Mouse (Mus musculus) heart, adult 2 months (tissue): ENCODE measurements around the gene Tspoap1. TPM values are rescaled to one million over a fixed set of nuclear protein-coding genes. Genes with fewer than 3 reads are reported as not detected.

ENCODE experiments used
- DNase-seq, 2 experiments: peaks; one replicate each; pipeline ENCODE4 v3.0.0; 2021
- H3K27ac ChIP-seq: fragments of 200-600 bp; 2 replicates; pipeline ENCODE4 v1.8.1; 2022
- H3K27me3 ChIP-seq: fragments of 200-500 bp; 2 replicates; pipeline ENCODE4 v1.6.1; 2012; ENCODE audit warnings: mild to moderate bottlenecking, low read length, inconsistent platforms, mixed read lengths; ENCODE audit not compliant: control insufficient read depth, insufficient read depth
- H3K36me3 ChIP-seq: fragments of 200-500 bp; 2 replicates; pipeline ENCODE4 v1.6.1; 2012; ENCODE audit warnings: low read length, inconsistent platforms; ENCODE audit not compliant: control insufficient read depth, insufficient read depth
- H3K4me1 ChIP-seq: fragments of 200-500 bp; 2 replicates; pipeline ENCODE4 v1.6.1; 2011; ENCODE audit warnings: low read length; ENCODE audit not compliant: control insufficient read depth, insufficient read depth
- H3K4me3 ChIP-seq: fragments of 200-600 bp; 2 replicates; pipeline ENCODE4 v1.8.1; 2022
- H3K79me2 ChIP-seq: fragments of 200-500 bp; replicated peaks from 2 replicates; pipeline ENCODE4 v1.6.1; 2012; ENCODE audit warnings: mild to moderate bottlenecking, inconsistent platforms, low read length, moderate library complexity, mixed read lengths; ENCODE audit not compliant: control insufficient read depth, insufficient read depth
- H3K9ac ChIP-seq: fragments of 200-500 bp; 2 replicates; pipeline ENCODE4 v1.6.1; 2012; ENCODE audit warnings: low read depth, mild to moderate bottlenecking, control low read depth, inconsistent platforms, low read length, mixed read lengths
- CTCF ChIP-seq: fragments of 200-600 bp; IDR thresholded peaks from 2 replicates; pipeline ENCODE4 v1.8.1; 2022; ENCODE audit warnings: antibody characterized with exemption, mild to moderate bottlenecking, moderate library complexity
- EP300 ChIP-seq: fragments of 200-500 bp; IDR thresholded peaks from 2 replicates; pipeline ENCODE4 v1.6.1; 2011; ENCODE audit warnings: low read depth, low read length, control low read depth; ENCODE audit not compliant: insufficient read depth
- POLR2A ChIP-seq: fragments of 200-500 bp; IDR thresholded peaks from 2 replicates; pipeline ENCODE4 v1.6.1; 2011; ENCODE audit warnings: mild to moderate bottlenecking, low read depth, low read length, control low read depth; ENCODE audit not compliant: insufficient read depth
- WGBS: fragments of 180-500 bp; shearing (Covaris S2); methylation state at CpG from one replicate; pipeline ENCODE4 v1.1.7; 2018; 5-methylcytosine and 5-hydroxymethylcytosine counted together
- intact Hi-C: fragments of 180-260 bp; cut with DNase I; formaldehyde crosslinking; loops from one replicate; pipeline ENCODE4 v1.15.1; 2025
- polyA plus RNA-seq: library from polyadenylated mRNA; depleted of rRNA; stranded (reverse); fragments of >200 nt; gene quantifications from 2 replicates; pipeline ENCODE4 v1.2.3, GENCODE M21; 2012
- total RNA-seq, 2 experiments: library from RNA; stranded (reverse); gene quantifications; 2 replicates each; pipeline ENCODE4 v1.2.3; 2021

Gene Tspoap1
- total and polyA plus RNA-seq, 3 experiments = 0.66 TPM; not detected in 2

- intact Hi-C loops = no loop called here
- WGBS = 61% methylated on average over 11 of the region's 11 CpGs
- TF ChIP-seq CTCF (no peak), POLR2A (no peak), EP300 (no peak)
- H3K79me2 ChIP-seq = no peaks in the 10 kb centered on the region
- H3K9ac ChIP-seq = no peak overlapping the region
- peaks cover 30% of the 10 kb centered on the region for H3K27me3 ChIP-seq
- H3K36me3 ChIP-seq = no peaks in the 10 kb centered on the region
- DNase-seq = no peak
- no peak overlapping the region for H3K27ac ChIP-seq
- no peak overlapping the region for H3K4me3 ChIP-seq
- no peaks in the 10 kb centered on the region for H3K4me1 ChIP-seq
Observed at GRCm38 (mm10) chr11:87761181-87761721, 910 bp downstream of the Tspoap1 start.

- H3K9ac ChIP-seq = no peak overlapping the region
- WGBS = 70% methylated on average over 14 of the region's 14 CpGs
- intact Hi-C loops = no loop called here
- H3K79me2 ChIP-seq = no peaks in the 10 kb centered on the region
- no peak overlapping the region for H3K4me3 ChIP-seq
- H3K4me1 ChIP-seq = no peaks in the 10 kb centered on the region
- H3K27ac ChIP-seq = no peak overlapping the region
- no peaks in the 10 kb centered on the region for H3K36me3 ChIP-seq
- TF ChIP-seq CTCF = no peak
- TF ChIP-seq EP300 = no peak
- TF ChIP-seq POLR2A = no peak
- no peak for DNase-seq
- peaks cover 30% of the 10 kb centered on the region for H3K27me3 ChIP-seq
Observed at GRCm38 (mm10) chr11:87761806-87762701, 1.7 kb downstream of the Tspoap1 start.

GRCm38 (mm10) chr11:87762702-87763385 lies 2.5 kb downstream of the Tspoap1 start:
- Histone ChIP-seq H3K4me1 (no peaks in the 10 kb centered on the region), H3K36me3 (no peaks in the 10 kb centered on the region), H3K4me3 (no peak overlapping the region), H3K27ac (no peak overlapping the region), H3K27me3 (peaks cover 30% of the 10 kb centered on the region), H3K9ac (no peak overlapping the region), H3K79me2 (no peaks in the 10 kb centered on the region)
- no peak for DNase-seq
- intact Hi-C loops = no loop called here
- 41% methylated on average over 12 of the region's 12 CpGs for WGBS
- TF ChIP-seq CTCF (no peak), EP300 (no peak), POLR2A (no peak)

- Histone ChIP-seq H3K9ac (no peak overlapping the region), H3K4me1 (no peaks in the 10 kb centered on the region), H3K27ac (no peak overlapping the region), H3K27me3 (peaks cover 30% of the 10 kb centered on the region), H3K79me2 (no peaks in the 10 kb centered on the region), H3K4me3 (no peak overlapping the region), H3K36me3 (no peaks in the 10 kb centered on the region)
- no peak for DNase-seq
- TF ChIP-seq CTCF (no peak), POLR2A (no peak)
- 3% methylated on average over 17 of the region's 17 CpGs for WGBS
- intact Hi-C loops = no loop called here
Observed at GRCm38 (mm10) chr11:87763511-87763987, 3.2 kb downstream of the Tspoap1 start.

GRCm38 (mm10) chr11:87763988-87764876 lies 3.9 kb downstream of the Tspoap1 start:
- intact Hi-C loops = no loop called here
- peak in 1 of 2 experiments; percentile 21 for DNase-seq
- peak overlapping the region; percentile 12; the same call in 1 of the 2 replicates for H3K4me3 ChIP-seq
- H3K9ac ChIP-seq = no peak overlapping the region
- 4% methylated on average over 65 of the region's 65 CpGs for WGBS
- no peaks in the 10 kb centered on the region for H3K36me3 ChIP-seq
- no peaks in the 10 kb centered on the region for H3K79me2 ChIP-seq
- TF ChIP-seq EP300 (no peak), POLR2A (no peak), CTCF (no peak)
- H3K27ac ChIP-seq = no peak overlapping the region
- H3K27me3 ChIP-seq = peaks cover 30% of the 10 kb centered on the region
- no peaks in the 10 kb centered on the region for H3K4me1 ChIP-seq
